Mouse (Mus musculus): Measurements from ENCODE around the gene P4ha1.
"Not testable (repeated sequence)": the region's sequence is repeated elsewhere in the genome, so short reads cannot be mapped to it uniquely, and the experiment has no call there.

The P4ha1 gene

DNA sequence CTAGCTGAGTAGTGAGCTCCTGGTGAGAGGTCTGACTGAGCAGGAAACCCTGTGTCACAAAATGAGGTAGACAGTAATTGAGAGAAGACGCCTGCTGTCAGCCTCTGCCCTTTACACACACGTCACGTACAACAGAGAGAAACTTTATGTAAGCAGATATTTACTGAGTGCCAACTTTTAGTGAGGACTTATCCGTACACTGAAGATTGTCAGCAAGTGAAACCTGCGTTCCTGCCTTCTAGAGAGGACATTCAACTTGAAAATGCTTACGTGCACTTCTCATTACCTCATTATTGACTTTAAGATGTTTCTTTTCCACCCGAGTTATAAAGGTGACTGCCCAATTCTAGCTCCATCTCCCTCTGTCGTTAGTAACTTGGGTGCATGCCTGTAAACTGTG is 45.6 kb downstream of the P4ha1 start:
- no peak for DNase-seq (ENCODE audit: low read depth, low spot score)

DNA sequence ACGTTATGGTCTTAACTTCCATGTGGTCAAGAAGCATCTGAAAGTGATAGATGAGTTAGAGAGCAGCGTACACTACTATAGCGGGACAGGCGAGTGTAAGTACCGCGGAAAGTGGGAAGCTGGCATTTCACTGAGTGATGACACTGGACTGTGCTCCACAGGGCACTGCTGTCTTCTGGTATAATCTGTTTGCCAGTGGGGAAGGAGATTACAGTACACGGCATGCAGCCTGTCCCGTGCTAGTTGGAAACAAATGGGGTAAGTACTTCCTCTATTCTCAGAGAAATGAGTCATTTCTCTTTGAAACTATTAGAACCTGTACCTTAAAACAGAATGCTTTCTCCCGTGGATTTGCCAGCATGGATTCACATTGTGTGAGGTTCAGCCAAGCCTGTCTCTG is 46.3 kb downstream of the P4ha1 start:
- no peak for DNase-seq (ENCODE audit: low read depth, low spot score)

- no peak for DNase-seq (ENCODE audit: low read depth, low spot score)
These were observed 54.8 kb downstream of the P4ha1 start for GRCm38 (mm10) chr10:59377906-59378305.

GRCm38 (mm10) chr10:59378728-59379127 is 55.6 kb downstream of the P4ha1 start:
- no peak for DNase-seq (ENCODE audit: low read depth, low spot score)

DNA sequence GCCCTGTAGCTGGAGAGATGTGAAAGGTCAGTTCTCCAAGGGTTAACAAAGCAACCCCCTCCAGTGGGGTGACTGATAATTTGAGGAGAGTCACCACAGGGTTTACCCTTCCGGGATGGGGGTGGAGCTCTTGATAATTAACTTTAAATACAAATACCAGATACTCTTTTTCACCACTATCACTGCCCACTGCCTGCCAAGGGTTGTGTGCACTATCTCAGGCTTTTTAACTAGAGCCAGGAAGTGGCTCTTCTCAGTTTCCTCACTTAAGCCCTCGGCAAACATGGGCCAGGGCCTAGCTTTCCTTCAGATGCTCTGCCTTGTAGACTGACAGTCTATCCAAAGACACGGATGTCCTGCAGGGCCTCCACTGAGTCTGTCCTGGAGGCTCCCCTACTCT is 56.8 kb downstream of the P4ha1 start:
- no peak for DNase-seq (ENCODE audit: low read depth, low spot score)

DNA sequence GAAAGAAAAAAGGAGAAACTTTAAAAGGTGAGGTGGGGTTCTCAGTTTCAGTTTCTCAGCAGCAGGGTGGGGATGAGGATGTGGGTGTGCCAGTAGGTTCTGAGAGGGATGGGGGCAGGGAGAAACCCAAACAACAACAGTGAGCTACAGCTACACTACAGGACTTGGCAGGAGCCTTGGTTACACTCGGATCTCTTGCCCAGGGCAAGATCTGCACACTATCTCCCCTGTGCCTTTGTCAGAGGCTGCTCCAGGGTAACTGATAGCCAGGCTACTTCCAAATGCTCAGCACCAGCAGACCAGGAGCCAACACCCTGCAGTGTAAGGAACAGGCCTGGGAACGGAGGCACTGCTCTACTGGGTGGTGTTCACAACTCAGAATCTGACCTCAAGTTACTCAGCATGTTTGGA is 57.3 kb downstream of the P4ha1 start:
- DNase-seq (ENCODE audit: low read depth, low spot score): no peak

GRCm38 (mm10) chr10:59381563-59381962 is 58.5 kb downstream of the P4ha1 start:
- DNase-seq (ENCODE audit: low read depth, low spot score): not testable (repeated sequence)

- no peak for DNase-seq (ENCODE audit: low read depth, low spot score)
These were observed 63.9 kb downstream of the P4ha1 start for GRCm38 (mm10) chr10:59386951-59387350.

- no peak for DNase-seq (ENCODE audit: low read depth, low spot score)
These were observed 66.6 kb downstream of the P4ha1 start for GRCm38 (mm10) chr10:59389652-59390051.

DNA sequence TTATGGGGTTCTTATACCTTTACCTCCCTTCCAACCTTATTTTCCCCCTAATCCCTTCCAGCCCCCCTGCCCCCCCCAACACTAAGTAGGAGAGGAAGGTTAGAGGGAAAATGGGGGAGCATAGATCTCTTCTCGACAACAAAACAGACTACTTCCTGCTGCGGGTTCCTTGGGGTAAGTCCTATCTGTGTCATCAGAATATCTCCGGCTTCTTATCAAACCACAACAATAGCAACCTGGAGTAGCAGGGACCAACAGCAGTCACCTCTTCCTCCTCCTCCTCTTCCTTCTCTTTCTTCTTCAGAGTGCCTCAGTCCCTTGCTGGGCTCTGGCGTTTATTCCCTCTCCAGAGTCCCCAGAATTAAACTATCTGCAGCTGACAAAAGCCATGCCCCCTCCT is 68.8 kb downstream of the P4ha1 start:
- DNase-seq (ENCODE audit: low read depth, low spot score): no peak

- DNase-seq (ENCODE audit: low read depth, low spot score): not testable (repeated sequence)
These were observed 72.4 kb downstream of the P4ha1 start, which contains the start of gene Gm10273 for GRCm38 (mm10) chr10:59395461-59395860. TSS of gene Gm10273 (plus strand) at chr10:59395632.

DNA sequence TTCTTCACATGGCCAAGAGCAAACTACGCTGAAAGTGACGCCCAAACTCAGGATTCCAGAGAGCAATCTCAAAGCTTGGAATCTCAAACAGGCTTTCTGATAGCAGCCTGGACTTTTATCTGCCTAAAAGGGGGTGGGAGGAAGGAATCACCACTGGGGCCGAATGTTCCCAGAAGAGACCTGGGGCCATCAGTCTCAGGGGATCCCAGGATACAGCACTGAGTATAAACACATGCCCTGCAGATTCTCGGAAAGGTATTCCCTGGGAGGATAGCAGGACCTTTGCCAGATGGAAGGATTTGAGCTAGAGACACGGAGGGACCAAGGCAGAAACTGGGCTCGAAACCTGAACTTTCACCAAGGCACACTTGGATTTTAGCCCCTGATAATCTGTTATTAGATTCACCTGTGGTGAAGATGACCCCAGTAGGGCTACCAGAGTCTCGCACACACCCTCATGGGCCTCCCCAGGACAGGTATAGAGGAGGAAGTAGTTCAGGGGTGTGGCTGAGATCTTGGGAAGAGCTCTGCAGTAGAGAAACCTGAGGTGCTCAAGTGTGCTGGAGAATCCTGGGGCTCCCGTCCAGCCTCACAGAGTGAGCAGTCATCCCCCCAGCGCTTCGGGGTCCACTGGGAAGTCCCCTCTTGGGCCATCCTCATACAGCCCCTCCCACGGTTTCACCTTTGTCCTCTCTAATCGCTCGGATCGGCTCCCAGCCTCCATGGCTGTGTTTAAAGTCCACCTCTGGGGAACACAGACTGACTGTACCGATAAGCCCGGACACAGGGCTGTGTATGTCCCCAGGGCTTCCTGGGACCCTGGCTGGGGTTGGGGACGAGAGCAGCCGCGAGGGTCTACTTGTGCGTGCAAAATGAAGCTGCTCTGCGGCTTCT is 80.0 kb downstream of the P4ha1 start, which contains the start of gene Pla2g12b:
Gene Pla2g12b (plus strand): TSS at position 762 of the 894 bp plus-strand sequence.
- DNase-seq (ENCODE audit: low read depth, low spot score): no peak

- no peak for DNase-seq (ENCODE audit: low read depth, low spot score)
These were observed 80.7 kb downstream of the P4ha1 start for GRCm38 (mm10) chr10:59403793-59404149.

GRCm38 (mm10) chr10:59408499-59408898 is 85.4 kb downstream of the P4ha1 start:
- no peak for DNase-seq (ENCODE audit: low read depth, low spot score)

DNA sequence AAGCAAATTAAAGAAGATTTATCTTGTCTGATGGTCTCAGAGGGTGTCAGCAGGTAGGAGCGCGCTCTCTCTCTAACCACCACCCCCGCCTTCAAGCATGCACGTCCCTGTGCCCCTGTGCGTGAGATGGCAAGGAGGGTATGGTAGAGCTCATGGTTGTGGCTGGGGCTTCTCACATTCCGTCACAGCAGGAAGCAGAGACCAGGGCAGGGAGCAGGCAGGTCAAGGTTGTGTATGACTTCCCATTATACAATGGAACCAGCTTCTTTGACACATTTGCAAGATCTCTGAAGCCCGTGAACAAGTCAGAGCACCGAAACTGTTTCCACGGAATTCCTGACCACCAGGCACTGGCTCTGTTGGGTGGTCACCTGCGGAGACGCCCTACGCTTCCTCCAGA is 87.2 kb downstream of the P4ha1 start:
- DNase-seq (ENCODE audit: low read depth, low spot score): no peak

DNA sequence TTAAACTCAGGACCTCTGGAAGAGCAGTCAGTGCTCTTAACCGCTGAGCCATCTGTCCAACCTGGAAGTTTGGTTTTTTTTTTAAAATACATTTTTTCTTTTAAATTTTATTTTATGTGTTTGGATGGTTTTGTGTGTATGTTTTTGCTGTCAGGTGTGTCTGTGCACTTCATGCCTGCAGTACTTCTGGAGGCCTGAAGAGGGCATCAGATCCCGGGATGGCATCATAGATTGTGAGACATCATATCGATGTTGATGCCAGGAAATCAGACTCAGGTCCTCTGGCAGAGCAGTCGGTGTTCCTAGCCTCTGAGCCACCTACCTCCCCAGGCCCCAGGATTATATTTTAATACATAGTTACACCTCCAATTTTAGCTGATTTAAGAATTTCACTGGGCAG is 90.6 kb downstream of the P4ha1 start:
- no peak for DNase-seq (ENCODE audit: low read depth, low spot score)

GRCm38 (mm10) chr10:59416623-59417022 is 93.5 kb downstream of the P4ha1 start:
- no peak for DNase-seq (ENCODE audit: low read depth, low spot score)

DNA sequence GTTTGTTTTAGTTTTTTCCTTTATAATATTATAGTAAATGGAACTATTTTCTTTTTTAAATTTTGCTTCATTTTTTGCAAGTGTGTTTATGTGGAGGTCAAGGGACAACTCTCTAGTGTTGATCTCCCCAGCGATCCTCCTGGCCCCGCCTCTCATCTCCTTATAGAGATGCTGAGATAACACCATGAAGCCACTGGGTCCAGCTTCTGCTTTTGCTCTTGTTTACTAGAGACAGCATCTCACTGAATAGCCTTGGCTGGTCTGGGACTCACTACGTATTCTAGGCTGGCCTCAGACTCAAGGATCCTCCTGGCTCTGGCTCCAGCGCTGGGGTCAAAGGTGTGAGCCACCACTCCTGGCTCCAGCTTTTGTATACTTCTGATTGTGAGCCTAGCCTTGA is 96.4 kb downstream of the P4ha1 start:
- DNase-seq (ENCODE audit: low read depth, low spot score): no peak
